Mouse (Mus musculus) E14TG2a.4 (cell line): ENCODE measurements around the gene Ptpn14.

Source experiments
- CTCF ChIP-seq: conservative IDR thresholded peaks from 2 replicates; pipeline ENCODE4 v1.5.1; 2014; ENCODE audit warnings: low read length
- NANOG ChIP-seq: IDR thresholded peaks from 2 replicates; pipeline ENCODE4 v1.6.1; 2014; ENCODE audit warnings: borderline replicate concordance, low read length, mixed read lengths
- POU5F1 ChIP-seq: IDR thresholded peaks from 2 replicates; pipeline ENCODE4 v1.6.1; 2014; ENCODE audit warnings: low read length, borderline replicate concordance

DNA sequence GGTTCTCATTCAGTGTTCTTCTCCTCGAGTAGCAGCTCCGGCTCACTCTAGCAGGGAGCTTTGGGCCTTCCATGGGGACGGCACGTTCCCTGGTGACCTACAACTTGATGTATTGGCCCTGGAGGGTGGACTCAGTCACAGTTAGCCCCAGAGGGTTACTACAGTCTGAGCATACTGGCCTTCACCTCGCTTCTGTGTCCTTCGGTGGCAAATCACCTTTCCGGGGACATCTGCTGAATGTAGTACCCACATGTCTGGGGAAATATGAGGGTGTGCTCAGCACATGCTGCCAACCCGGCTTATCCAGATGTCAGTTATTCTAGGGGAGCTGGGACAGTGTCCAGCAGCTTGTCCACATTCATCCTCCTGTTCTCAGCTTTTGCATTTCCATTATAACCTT is 145.5 kb downstream of the Ptpn14 start:
- TF ChIP-seq CTCF (no peak), POU5F1 (no peak), NANOG (no peak)
